Mouse (Mus musculus) lung, postnatal 4 days (tissue): ENCODE results near the gene Adap1.

Source experiments
- DNase-seq, 2 experiments: peaks; one replicate each; pipeline ENCODE4 v3.0.0; 2021

Gene Adap1

GRCm38 (mm10) chr5:139325395-139325966 is at the start of gene Adap1:
TSS of gene Adap1 (minus strand) at chr5:139325622.
- peak; percentile 76 to 77 for DNase-seq

- DNase-seq, result no peak
Measured at GRCm38 (mm10) chr5:139374841-139375240, 49.4 kb upstream of the Adap1 start.

- DNase-seq, result no peak
Measured at GRCm38 (mm10) chr5:139373889-139374444, 48.5 kb upstream of the Adap1 start.

- DNase-seq, result no peak
Measured at GRCm38 (mm10) chr5:139373126-139373525, 47.7 kb upstream of the Adap1 start.

- DNase-seq, result peak; percentile 96 to 97
Measured at GRCm38 (mm10) chr5:139371631-139372401, 46.4 kb upstream of the Adap1 start.

GRCm38 (mm10) chr5:139371118-139371517 is 45.7 kb upstream of the Adap1 start:
- DNase-seq, result no peak

- no peak for DNase-seq
Measured at GRCm38 (mm10) chr5:139370336-139370735, 44.9 kb upstream of the Adap1 start.

GRCm38 (mm10) chr5:139368638-139369320 is 43.4 kb upstream of the Adap1 start:
- DNase-seq, result no peak

GRCm38 (mm10) chr5:139367884-139368458 is 42.5 kb upstream of the Adap1 start:
- DNase-seq, result no peak

- DNase-seq, result no peak
Measured at GRCm38 (mm10) chr5:139366484-139366883, 41.1 kb upstream of the Adap1 start.

- DNase-seq, result peak; percentile 51 to 52
Measured at GRCm38 (mm10) chr5:139365827-139366226, 40.4 kb upstream of the Adap1 start.

GRCm38 (mm10) chr5:139364911-139365571 is 39.6 kb upstream of the Adap1 start:
- peak in 1 of 2 experiments; percentile 83 for DNase-seq

GRCm38 (mm10) chr5:139364260-139364910 is 39.0 kb upstream of the Adap1 start:
- DNase-seq, result peak; percentile 87 to 93

GRCm38 (mm10) chr5:139363858-139364257 is 38.4 kb upstream of the Adap1 start:
- no peak for DNase-seq

GRCm38 (mm10) chr5:139359244-139359643 is 33.8 kb upstream of the Adap1 start:
- no peak for DNase-seq

GRCm38 (mm10) chr5:139358653-139359052 is 33.2 kb upstream of the Adap1 start:
- DNase-seq, result peak in 1 of 2 experiments; percentile 60

GRCm38 (mm10) chr5:139355235-139355772 is 29.9 kb upstream of the Adap1 start:
- peak; percentile 77 to 88 for DNase-seq

GRCm38 (mm10) chr5:139353946-139354345 is 28.5 kb upstream of the Adap1 start:
- DNase-seq, result no peak

GRCm38 (mm10) chr5:139353496-139353895 is 28.1 kb upstream of the Adap1 start:
- peak in 1 of 2 experiments; percentile 62 for DNase-seq

- no peak for DNase-seq
Measured at GRCm38 (mm10) chr5:139352317-139352716, 26.9 kb upstream of the Adap1 start, which contains the start of gene Cyp2w1. TSS of gene Cyp2w1 (plus strand) at chr5:139352617.

GRCm38 (mm10) chr5:139351628-139352027 is 26.2 kb upstream of the Adap1 start:
- DNase-seq, result no peak

- DNase-seq, result no peak
Measured at GRCm38 (mm10) chr5:139351134-139351533, 25.7 kb upstream of the Adap1 start, which contains the start of gene Cox19. TSS of gene Cox19 (minus strand) at chr5:139351418.
